Mouse (Mus musculus) heart, embryonic 13.5 days (tissue): ENCODE measurements around the gene Lhfpl4. TPM values are rescaled to one million over a fixed set of nuclear protein-coding genes. Genes with fewer than 3 reads are reported as not detected.

Experiments used
- ATAC-seq: fragments of 200-750 bp; cut with Nextera tagmentation; 2 replicates; pipeline ENCODE4 v1.8.0; 2017; ENCODE audit warnings: moderate TSS enrichment; ENCODE audit not compliant: insufficient number of reproducible peaks, low FRiP score, low TSS enrichment; ENCODE audit errors: extremely low read depth
- H3K27ac ChIP-seq: fragments of 300-500 bp; sonication (generic); replicated peaks from 2 replicates; pipeline ENCODE4 v1.5.1; 2015; ENCODE audit warnings: moderate library complexity, mild to moderate bottlenecking, inconsistent platforms
- H3K27me3 ChIP-seq: fragments of 300-500 bp; sonication (generic); replicated peaks from 2 replicates; pipeline ENCODE4 v1.6.1; 2015; ENCODE audit warnings: mild to moderate bottlenecking, inconsistent platforms
- H3K36me3 ChIP-seq: fragments of 300-500 bp; sonication (generic); 2 replicates; pipeline ENCODE4 v1.6.1; 2015; ENCODE audit warnings: mild to moderate bottlenecking, inconsistent platforms
- H3K4me1 ChIP-seq: fragments of 300-500 bp; sonication (generic); 2 replicates; pipeline ENCODE4 v1.6.1; 2015; ENCODE audit warnings: inconsistent platforms
- H3K4me2 ChIP-seq: fragments of 300-500 bp; sonication (generic); 2 replicates; pipeline ENCODE4 v1.6.1; 2015; ENCODE audit warnings: inconsistent platforms, mild to moderate bottlenecking, moderate library complexity
- H3K4me3 ChIP-seq: fragments of 300-500 bp; sonication (generic); 2 replicates; pipeline ENCODE4 v1.5.1; 2015; ENCODE audit warnings: moderate library complexity, mild to moderate bottlenecking, inconsistent platforms
- H3K9ac ChIP-seq: fragments of 300-500 bp; sonication (generic); 2 replicates; pipeline ENCODE4 v1.6.1; 2015; ENCODE audit warnings: inconsistent platforms, mild to moderate bottlenecking, moderate library complexity
- H3K9me3 ChIP-seq: fragments of 300-500 bp; sonication (generic); 2 replicates; pipeline ENCODE4 v1.6.1; 2016; ENCODE audit warnings: inconsistent platforms
- WGBS: fragments of 180-500 bp; shearing (Covaris S2); methylation state at CpG from one replicate; pipeline ENCODE4 v1.1.7; 2015; ENCODE audit warnings: mixed read lengths; 5-methylcytosine and 5-hydroxymethylcytosine counted together
- polyA plus RNA-seq: library from polyadenylated mRNA; unstranded; fragments of >200 nt; fragmentation: Nextera tagmentation; extraction: Ambion mirVana; gene quantifications from 2 replicates; pipeline ENCODE4 v1.2.1, GENCODE M21; 2015

Lhfpl4 gene
- polyA plus RNA-seq, 1 experiment from 2014 or later: 0.62 TPM

DNA sequence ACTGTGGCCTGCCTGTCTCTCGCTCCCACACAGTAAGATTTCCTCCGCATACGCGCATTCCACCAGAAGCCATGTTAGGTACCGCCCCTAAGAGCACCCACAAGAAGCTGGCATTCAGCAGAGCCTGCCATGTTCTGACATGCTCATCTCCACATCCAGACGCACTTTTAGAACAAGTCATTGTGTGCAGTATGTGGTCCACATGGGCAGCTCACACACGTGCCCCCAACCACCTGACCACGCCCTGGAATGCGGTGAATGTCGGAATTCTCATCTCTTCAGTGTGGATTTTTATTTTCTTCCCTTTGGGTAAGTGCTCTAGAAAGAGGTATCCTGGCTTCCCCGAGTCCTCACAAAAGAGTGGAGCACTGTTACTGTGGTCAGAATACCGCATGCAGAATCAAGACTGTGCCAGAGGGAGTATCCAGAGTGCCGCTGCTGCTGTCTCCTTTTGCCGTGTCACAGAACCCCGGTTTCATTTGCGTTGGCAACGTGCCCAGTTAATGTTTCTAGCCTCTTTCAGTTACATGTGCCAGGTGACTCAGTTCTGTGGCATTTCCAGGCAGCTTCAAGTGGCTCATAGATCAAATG, 28.4 kb downstream of the Lhfpl4 start:
- ATAC-seq: no peak
- Histone ChIP-seq H3K4me2 (peak overlapping the region; percentile 54), H3K9ac (peak overlapping the region; percentile 58), H3K27ac (peak overlapping the region; percentile 57; the same call in 1 of the 2 replicates), H3K4me1 (peaks cover 30% of the 10 kb centered on the region), H3K27me3 (0 out of 2 replicates have a peak, but pooled peaks cover 4% of the 10 kb centered on the region), H3K4me3 (peak overlapping the region; percentile 18; the same call in 1 of the 2 replicates), H3K9me3 (no peaks in the 10 kb centered on the region), H3K36me3 (peaks cover 8% of the 10 kb centered on the region; the same call in 1 of the 2 replicates)
- WGBS: 48% methylated on average over 17 of the region's 17 CpGs

DNA sequence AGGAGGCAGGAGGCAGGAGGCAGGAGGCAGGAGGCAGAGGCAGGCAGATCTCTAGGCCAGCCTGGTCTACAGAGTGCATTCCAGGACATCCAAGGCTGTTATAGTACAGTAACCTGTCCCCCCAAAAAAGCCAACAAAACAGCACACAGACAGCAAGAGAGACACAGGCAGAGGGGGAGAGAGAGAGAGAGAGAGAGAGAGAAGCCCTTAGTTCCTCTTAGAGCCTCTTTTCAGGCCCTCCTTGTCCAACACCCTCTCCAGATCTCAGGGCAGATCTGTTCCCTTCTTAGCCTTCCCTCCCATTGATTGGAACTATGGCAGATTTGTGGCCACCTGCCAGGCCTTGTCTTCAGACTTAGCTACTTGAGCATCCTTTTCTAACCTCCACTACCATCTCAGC, 31.7 kb downstream of the Lhfpl4 start:
- Histone ChIP-seq H3K4me3 (no peak overlapping the region), H3K36me3 (peaks cover 36% of the 10 kb centered on the region), H3K27me3 (no peaks in the 10 kb centered on the region), H3K9me3 (no peaks in the 10 kb centered on the region), H3K9ac (no peak overlapping the region), H3K4me1 (peaks cover 21% of the 10 kb centered on the region), H3K4me2 (no peak overlapping the region), H3K27ac (no peak overlapping the region)
- ATAC-seq: no peak

DNA sequence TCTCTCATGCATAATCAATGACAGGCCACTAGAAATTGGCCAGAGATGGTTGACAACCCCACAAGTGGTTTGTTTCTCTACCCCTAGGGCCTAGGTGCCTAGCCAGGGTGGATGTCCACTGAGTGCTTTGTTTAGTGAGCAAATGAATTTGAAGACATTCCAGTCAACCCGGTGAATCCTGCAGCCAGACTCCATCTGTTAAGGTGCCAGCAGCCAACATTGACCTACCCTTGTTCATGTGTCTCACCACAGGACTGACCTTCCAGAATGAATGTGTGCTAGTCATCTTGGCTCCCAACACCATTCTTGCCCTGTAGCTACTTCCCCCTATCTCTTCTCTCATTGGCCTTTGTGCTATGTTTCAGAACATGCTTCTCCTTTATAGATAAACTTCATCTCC, 33.2 kb downstream of the Lhfpl4 start:
- ATAC-seq: no peak
- Histone ChIP-seq H3K4me3 (no peak overlapping the region), H3K27ac (no peak overlapping the region), H3K4me2 (no peak overlapping the region), H3K4me1 (peaks cover 8% of the 10 kb centered on the region), H3K9me3 (no peaks in the 10 kb centered on the region), H3K36me3 (peaks cover 50% of the 10 kb centered on the region), H3K27me3 (no peaks in the 10 kb centered on the region), H3K9ac (no peak overlapping the region)
- WGBS: 81% methylated on average over 1 of the region's 1 CpGs

DNA sequence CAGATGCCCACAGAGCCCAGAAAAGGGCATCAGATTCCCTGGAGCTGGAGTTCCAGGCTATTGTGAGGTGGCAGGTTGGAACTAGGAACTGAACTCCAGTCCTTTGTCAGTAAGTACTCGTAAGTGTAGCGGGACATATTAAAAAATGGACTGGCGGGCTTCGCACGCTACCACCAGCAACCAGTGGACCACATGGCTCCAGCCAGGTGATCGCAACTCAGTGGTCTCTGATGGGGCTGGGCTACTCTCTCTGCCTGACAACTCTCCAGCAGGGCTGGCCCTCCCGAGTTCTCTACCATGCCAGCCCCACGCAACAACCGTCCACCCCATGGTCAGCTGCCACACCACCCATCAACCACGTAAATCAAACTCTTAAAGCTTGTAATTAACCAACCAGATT, 35.1 kb downstream of the Lhfpl4 start:
- no peaks in the 10 kb centered on the region for H3K9me3 ChIP-seq
- no peak overlapping the region for H3K4me2 ChIP-seq
- 95% methylated on average over 10 of the region's 10 CpGs for WGBS
- H3K36me3 ChIP-seq: peaks cover 67% of the 10 kb centered on the region
- no peak overlapping the region for H3K9ac ChIP-seq
- no peak overlapping the region for H3K4me3 ChIP-seq
- no peaks in the 10 kb centered on the region for H3K27me3 ChIP-seq
- no peak for ATAC-seq
- H3K4me1 ChIP-seq: no peaks in the 10 kb centered on the region
- H3K27ac ChIP-seq: no peak overlapping the region

DNA sequence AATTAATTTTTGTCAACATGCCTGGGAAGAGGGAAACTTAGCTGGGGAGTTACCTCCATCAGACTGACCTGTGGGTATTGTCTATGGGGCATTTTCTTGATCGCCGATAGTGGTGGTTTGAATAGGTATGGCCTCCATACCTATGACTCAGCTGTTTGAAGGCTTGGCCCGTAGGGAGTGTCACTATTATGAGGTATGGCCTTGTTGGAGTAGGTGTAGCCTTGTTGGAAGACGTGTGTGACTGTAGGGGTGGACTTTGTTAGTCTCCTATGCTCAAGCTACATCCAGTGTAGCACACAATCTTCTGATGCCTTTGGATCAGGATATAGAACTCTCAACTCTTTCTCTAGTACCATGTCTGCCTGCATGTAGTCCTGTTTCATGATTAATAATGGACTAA, 39.1 kb downstream of the Lhfpl4 start:
- H3K36me3 ChIP-seq: peaks cover 94% of the 10 kb centered on the region
- no peak for ATAC-seq
- WGBS: 93% methylated on average over 4 of the region's 4 CpGs

DNA sequence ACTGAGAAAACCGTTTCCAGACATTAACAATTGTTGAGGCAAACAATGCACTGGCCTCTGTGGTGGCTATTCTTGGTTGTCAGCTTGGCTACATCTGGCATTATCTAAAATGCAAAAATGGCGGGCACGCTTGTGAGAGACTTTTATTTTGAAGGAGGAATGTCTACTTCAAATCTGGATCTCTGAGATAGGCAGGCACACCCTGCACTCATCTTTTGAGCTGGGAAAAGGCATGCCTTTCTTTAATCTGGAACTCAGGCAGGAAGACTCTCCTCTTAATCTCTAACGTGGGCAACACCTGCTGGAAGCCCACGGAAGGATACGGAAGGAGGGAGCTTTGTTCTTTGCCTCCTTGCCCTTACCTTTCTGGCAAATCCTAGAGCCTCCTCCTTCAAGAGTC, 40.3 kb downstream of the Lhfpl4 start:
- no peaks in the 10 kb centered on the region for H3K4me1 ChIP-seq
- no peaks in the 10 kb centered on the region for H3K27me3 ChIP-seq
- peaks cover 96% of the 10 kb centered on the region for H3K36me3 ChIP-seq
- H3K4me3 ChIP-seq: no peak overlapping the region
- no peak overlapping the region for H3K9ac ChIP-seq
- H3K9me3 ChIP-seq: no peaks in the 10 kb centered on the region
- no peak overlapping the region for H3K4me2 ChIP-seq
- no peak overlapping the region for H3K27ac ChIP-seq
- WGBS: 80% methylated on average over 6 of the region's 6 CpGs
- no peak for ATAC-seq

More for the DNA sequence above, 39.1 kb downstream of the Lhfpl4 start:
- H3K4me3 ChIP-seq: no peak overlapping the region
- H3K27me3 ChIP-seq: no peaks in the 10 kb centered on the region
- no peak overlapping the region for H3K9ac ChIP-seq
- H3K4me1 ChIP-seq: no peaks in the 10 kb centered on the region
- H3K27ac ChIP-seq: no peak overlapping the region
- H3K4me2 ChIP-seq: no peak overlapping the region
- no peaks in the 10 kb centered on the region for H3K9me3 ChIP-seq

DNA sequence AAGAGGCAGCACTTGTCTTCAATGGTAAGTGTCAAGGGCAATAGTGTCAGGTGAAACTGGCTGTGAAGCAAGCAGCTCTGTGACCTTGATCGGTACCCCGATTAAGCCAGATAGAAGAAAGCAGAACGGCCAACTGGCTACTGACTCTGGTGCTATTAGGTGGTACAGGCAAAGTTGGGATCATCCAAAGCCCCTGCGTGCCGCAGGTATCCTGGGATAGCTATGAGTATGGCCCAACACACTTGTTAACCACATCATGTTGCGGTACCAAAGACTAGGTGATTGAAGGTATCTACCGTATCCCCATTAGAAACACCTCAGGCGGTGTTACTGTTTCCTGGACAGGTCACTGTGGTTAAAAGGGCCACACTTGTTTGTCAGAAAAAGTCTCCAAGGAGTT, 41.1 kb downstream of the Lhfpl4 start:
- Histone ChIP-seq H3K9me3 (no peaks in the 10 kb centered on the region), H3K4me1 (no peaks in the 10 kb centered on the region), H3K4me2 (no peak overlapping the region), H3K27ac (no peak overlapping the region), H3K27me3 (no peaks in the 10 kb centered on the region), H3K4me3 (no peak overlapping the region), H3K9ac (no peak overlapping the region), H3K36me3 (peaks cover 96% of the 10 kb centered on the region)
- WGBS: 94% methylated on average over 8 of the region's 8 CpGs
- no peak for ATAC-seq

DNA sequence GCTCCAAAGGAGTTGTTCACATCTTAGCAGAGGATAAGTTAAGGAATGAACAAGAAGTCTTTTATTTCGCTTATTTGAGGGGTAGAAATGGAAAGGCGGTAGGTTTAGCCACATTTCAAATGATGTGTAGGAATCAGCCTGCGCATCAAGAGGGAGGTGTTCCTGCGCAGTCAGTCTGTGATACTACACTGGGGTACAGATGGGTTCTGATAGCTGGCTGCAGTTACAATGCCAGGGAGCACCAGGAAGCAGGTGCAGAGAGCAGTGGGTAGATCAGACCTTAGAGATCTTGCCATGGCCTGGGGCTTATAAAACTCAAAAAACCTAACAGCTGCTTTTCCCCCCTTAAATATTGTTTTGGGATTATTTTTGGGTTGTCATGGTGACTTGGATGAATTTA, 49.9 kb downstream of the Lhfpl4 start:
- no peaks in the 10 kb centered on the region for H3K9me3 ChIP-seq
- ATAC-seq: no peak
- no peaks in the 10 kb centered on the region for H3K27me3 ChIP-seq
- H3K9ac ChIP-seq: no peak overlapping the region
- H3K36me3 ChIP-seq: peaks cover 94% of the 10 kb centered on the region
- no peaks in the 10 kb centered on the region for H3K4me1 ChIP-seq
- WGBS: 94% methylated on average over 4 of the region's 4 CpGs
- no peak overlapping the region for H3K4me2 ChIP-seq
- no peak overlapping the region for H3K27ac ChIP-seq
- H3K4me3 ChIP-seq: no peak overlapping the region

DNA sequence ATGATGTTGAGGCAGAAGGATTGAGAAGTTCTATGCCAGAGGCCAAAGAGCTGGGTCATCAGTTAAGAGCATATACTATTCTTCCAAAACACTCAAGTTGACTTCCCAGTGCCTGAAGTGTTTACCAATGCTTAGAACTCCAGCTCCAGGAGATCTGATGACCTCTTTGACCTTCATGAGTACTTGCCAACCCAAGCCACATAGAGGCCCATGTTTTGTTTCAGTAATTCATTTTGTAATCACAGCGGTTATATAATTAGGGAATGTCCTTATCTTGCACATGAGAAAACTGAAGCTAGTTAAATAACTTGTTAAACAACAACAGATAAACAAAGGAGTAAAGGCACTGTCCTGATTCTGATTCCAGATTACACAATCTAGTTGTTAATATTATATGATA, 50.4 kb downstream of the Lhfpl4 start:
- Histone ChIP-seq H3K4me2 (no peak overlapping the region), H3K9me3 (no peaks in the 10 kb centered on the region), H3K36me3 (peaks cover 92% of the 10 kb centered on the region), H3K4me1 (no peaks in the 10 kb centered on the region), H3K9ac (no peak overlapping the region), H3K27ac (no peak overlapping the region), H3K27me3 (no peaks in the 10 kb centered on the region), H3K4me3 (no peak overlapping the region)
- ATAC-seq: no peak
- 94% methylated on average over 1 of the region's 1 CpGs for WGBS

DNA sequence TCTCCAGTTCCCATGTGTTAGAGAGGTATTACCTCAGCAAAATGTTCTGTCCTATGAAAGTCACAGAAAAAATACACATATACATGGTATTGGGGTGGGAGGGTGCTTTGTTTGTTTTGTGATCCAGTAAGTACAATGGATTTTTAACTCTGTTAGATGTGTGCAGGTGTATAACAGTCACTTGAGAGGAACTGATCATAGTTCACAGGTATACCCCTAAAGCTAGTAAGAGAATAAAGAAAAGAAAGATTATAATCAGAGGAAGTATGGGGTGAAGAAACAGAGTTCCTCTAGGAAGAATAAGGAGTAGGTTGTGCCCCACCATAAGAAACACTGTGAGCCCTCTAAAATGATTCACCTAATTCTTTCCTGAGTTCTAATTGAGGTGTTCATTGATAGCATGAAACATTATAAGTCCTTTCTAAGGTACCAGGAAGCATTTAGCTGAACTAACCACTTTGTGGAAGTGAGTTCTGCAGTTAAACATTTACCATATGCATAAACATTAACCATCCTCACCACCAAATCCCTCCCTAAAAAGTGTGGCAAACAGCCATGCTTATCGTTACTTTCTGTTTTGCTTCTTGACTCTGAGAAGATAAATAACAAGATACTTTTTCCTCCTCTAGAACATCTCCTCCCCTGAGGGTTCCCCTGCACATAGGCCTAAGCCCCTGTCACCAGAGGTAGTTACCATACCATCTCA, 53.6 kb downstream of the Lhfpl4 start:
- peaks cover 91% of the 10 kb centered on the region for H3K36me3 ChIP-seq
- ATAC-seq: no peak
- no peaks in the 10 kb centered on the region for H3K9me3 ChIP-seq
- WGBS: 73% methylated on average over 1 of the region's 1 CpGs
- H3K27ac ChIP-seq: no peak overlapping the region
- no peak overlapping the region for H3K4me2 ChIP-seq
- no peak overlapping the region for H3K4me3 ChIP-seq
- H3K9ac ChIP-seq: no peak overlapping the region
- H3K27me3 ChIP-seq: no peaks in the 10 kb centered on the region
- H3K4me1 ChIP-seq: no peaks in the 10 kb centered on the region

DNA sequence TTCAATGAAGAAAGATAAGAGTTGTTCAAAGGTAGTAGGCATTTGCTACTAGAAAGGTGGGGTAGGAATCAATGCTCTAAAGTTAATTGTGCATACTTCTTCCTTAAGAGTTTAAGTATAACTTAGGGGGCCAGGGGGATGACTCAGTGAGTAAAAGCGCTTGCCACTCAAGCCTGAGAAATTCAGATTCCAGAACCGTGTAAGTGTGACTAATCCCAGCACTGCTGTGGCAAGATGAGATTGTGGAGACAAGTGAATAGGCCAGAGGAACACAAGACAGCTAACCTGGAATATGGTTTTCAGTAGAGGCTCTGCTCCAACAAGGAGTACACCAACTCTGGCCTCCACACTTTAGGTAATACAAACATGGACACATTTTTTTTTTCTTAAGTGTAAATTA, 61.8 kb downstream of the Lhfpl4 start:
- Histone ChIP-seq H3K4me3 (no peak overlapping the region), H3K9ac (no peak overlapping the region), H3K36me3 (peaks cover 76% of the 10 kb centered on the region), H3K4me1 (no peaks in the 10 kb centered on the region), H3K9me3 (no peaks in the 10 kb centered on the region), H3K4me2 (no peak overlapping the region), H3K27ac (no peak overlapping the region), H3K27me3 (no peaks in the 10 kb centered on the region)
- WGBS: 59% methylated on average over 2 of the region's 2 CpGs
- ATAC-seq: no peak

DNA sequence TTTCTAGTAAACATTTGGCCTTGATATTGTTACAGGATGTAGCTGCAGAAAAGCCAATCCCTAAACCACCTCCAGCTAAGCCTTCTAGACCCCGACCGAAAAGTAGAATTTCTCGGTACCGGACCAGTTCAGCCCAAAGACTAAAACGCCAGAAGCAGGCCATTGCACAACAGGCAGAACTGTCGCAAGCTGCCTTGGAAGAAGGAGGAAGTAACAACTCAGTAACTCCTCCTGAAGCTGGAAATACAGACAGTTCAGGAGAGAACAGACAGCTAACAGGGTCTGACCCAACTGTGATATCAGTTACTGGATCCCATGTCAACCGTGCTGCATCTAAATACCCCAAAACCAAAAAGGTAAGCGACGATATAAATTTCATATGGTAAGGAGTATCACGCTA, 74.4 kb downstream of the Lhfpl4 start:
- no peak overlapping the region for H3K4me3 ChIP-seq
- ATAC-seq: no peak
- no peak overlapping the region for H3K9ac ChIP-seq
- no peaks in the 10 kb centered on the region for H3K9me3 ChIP-seq
- no peak overlapping the region for H3K27ac ChIP-seq
- peaks cover 6% of the 10 kb centered on the region for H3K4me1 ChIP-seq
- H3K4me2 ChIP-seq: no peak overlapping the region
- WGBS: 94% methylated on average over 10 of the region's 10 CpGs
- no peaks in the 10 kb centered on the region for H3K27me3 ChIP-seq
- peaks cover 90% of the 10 kb centered on the region for H3K36me3 ChIP-seq
